Mouse (Mus musculus): ENCODE measurements around the gene Gm17689. TPM values are rescaled to one million over a fixed set of nuclear protein-coding genes. Genes with fewer than 3 reads are reported as not detected.

The Gm17689 gene
- not detected in 2 replicates for polyA plus RNA-seq (2012; rRNA removed)

DNA sequence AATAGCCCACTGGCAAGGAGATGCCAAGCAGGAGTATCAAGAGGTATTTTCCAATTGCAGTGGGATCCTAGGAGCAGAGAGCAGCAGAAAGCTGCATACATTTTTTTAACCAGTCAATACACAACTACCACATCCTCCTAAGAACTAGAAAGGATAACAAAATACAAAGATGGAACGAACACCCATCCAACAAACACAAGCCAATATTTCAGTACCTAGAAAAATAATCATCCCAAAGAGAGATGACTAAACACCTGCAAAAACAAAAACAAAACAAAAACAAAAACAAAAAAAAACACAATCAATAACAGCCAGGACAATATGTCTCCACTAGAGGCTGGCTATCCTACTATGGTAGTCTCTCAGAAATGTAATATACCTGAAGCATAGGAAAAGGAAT is at the start of gene Gm17689:
Gene Gm17689 (minus strand): TSS at position 101 of the 400 bp plus-strand sequence.
- DNase-seq, result no peak
- H3K4me3 ChIP-seq (replicated peaks; ENCODE audit: extremely low read depth, low read depth, low read length), result no peak within 1 kb of the TSS
- WGBS, result 67% methylated on average over 1 of the region's 1 CpGs
- TF ChIP-seq CTCF (IDR thresholded peaks at IDR 0.05; ENCODE audit: insufficient read depth, low read length), result no peak
- H3K4me1 ChIP-seq (ENCODE audit: control insufficient read depth, insufficient read depth, low read length), result no peaks in the 10 kb centered on the region

DNA sequence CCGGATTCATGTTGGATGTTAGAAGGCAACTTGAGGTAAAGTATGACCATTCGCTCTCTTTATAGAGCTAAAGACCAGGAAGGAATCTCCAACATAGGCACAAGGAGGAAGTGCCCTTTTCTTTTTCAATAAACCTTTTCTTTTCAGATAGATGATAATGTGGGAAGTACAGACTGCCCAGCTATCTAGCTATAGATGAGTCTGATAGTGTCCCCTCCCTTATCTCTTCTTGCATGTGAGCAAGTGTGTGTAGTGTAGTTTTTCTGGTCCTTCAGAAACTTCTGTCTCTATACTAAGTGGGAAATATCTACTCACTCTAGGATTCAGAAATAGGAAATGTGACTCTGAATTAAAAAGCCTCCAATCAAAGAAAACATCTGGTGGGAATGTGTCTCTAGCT is 40.6 kb downstream of the Gm17689 start, which contains the start of gene Gm5615:
Gene Gm5615 (minus strand): TSS at position 101 of the 400 bp plus-strand sequence.
- DNase-seq, result no peak
- no peak within 1 kb of the TSS for H3K4me3 ChIP-seq (replicated peaks; ENCODE audit: extremely low read depth, low read depth, low read length)
- TF ChIP-seq CTCF (IDR thresholded peaks at IDR 0.05; ENCODE audit: insufficient read depth, low read length) (no peak), POLR2A (IDR thresholded peaks at IDR 0.05; ENCODE audit: borderline replicate concordance, extremely low read depth, low read depth, low read length) (no peak)
- 84% methylated on average over 2 of the region's 2 CpGs for WGBS
- H3K4me1 ChIP-seq (ENCODE audit: control insufficient read depth, insufficient read depth, low read length), result no peaks in the 10 kb centered on the region

Other genes with a start within 250 kb of the Gm17689 start
- gene Gm7257, start 150.8 kb downstream of the Gm17689 start, polyA plus RNA-seq (2012; rRNA removed), result not detected in 2 replicates
- gene Gm9513, start 107.0 kb downstream of the Gm17689 start, polyA plus RNA-seq (2012; rRNA removed), result not detected in 2 replicates
- gene Gm5615, start 40.7 kb downstream of the Gm17689 start, polyA plus RNA-seq (2012; rRNA removed), result not detected in 2 replicates
- gene A630095E13Rik, start 60.7 kb upstream of the Gm17689 start, polyA plus RNA-seq (2012; rRNA removed), result not detected in 2 replicates
- not detected in 2 replicates for gene Acrv1, start 110.6 kb upstream of the Gm17689 start, polyA plus RNA-seq (2012; rRNA removed)
- 0.18 and 0.66 TPM in 2 replicates for gene Chek1, start 144.4 kb upstream of the Gm17689 start, polyA plus RNA-seq (2012; rRNA removed)
- gene Stt3a, start 185.0 kb upstream of the Gm17689 start, polyA plus RNA-seq (2012; rRNA removed), result 161 and 254 TPM in 2 replicates
- gene Ei24, start 214.8 kb upstream of the Gm17689 start, polyA plus RNA-seq (2012; rRNA removed), result 56.4 and 88.9 TPM in 2 replicates
- 0.96 and 1.3 TPM in 2 replicates for gene Fez1, start 239.2 kb upstream of the Gm17689 start, polyA plus RNA-seq (2012; rRNA removed)

Measured in lung, adult 2 months (tissue).